Mouse (Mus musculus): Measurements from ENCODE around the gene Crmp1.

DNA sequence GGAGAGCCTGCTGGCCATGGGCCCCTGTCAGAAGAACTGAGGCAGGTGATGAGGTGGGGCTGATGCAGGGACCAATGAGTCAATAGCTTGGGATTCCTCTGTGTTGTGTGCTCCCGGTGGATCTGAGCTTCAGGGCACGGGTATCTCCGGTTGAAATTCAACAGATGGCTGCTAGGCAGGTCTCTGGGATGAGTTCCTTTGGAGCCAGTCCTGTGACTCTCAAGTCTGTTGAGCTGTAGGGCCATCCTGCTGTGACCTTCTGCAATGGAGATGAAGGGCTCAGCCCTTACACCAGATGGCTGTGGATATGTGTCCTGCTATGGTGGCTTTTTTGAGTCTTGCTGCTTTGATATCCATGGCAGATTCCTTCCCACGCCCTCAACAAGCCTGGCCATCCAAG is 5.7 kb downstream of the Crmp1 start:
- TF ChIP-seq CTCF (IDR thresholded peaks at IDR 0.05; ENCODE audit: low read depth, low read length) (no peak), GATA1 (IDR thresholded peaks at IDR 0.05; ENCODE audit: borderline replicate concordance, low read length) (no peak), TAL1 (conservative IDR thresholded peaks at IDR 0.05; ENCODE audit: low read depth, low read length) (no peak), GATA2 (IDR thresholded peaks at IDR 0.05; ENCODE audit: borderline replicate concordance, low read depth, low read length) (no peak)
